In the genomic region with DNA sequence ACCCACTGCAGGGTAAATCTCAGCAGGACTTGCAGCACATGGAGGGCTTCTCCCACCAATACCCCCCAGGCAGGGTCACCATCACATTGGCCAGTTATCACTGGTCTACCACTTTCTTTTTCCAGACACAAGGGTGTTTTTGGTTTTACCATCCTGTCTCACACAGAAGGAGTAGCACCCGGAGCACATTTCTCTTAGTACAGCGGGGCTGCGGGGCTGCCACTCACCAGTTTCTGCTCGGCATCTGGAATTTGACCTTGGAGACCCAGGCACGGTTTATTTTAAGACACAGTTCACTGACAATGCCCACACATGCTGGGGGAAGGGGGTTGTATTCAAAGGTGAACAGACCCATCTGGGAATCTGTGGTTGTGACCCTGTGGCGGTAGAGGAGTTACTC, we compare ENCODE assay signal across 8 mouse cellular contexts. TPM values are rescaled to one million over a fixed set of nuclear protein-coding genes. Genes with fewer than 3 reads are reported as not detected.
DNase-seq lines count a peak whose midpoint lies in the region; ATAC-seq and TF ChIP-seq lines count a peak whose summit lies in the region.

No protein-coding gene starts in this region.

- no peaks in the 10 kb centered on the region for H3K9me3 ChIP-seq in heart, embryonic 12.5 days (replicated peaks)
- H3K9me3 ChIP-seq in lung, embryonic 14.5 days (ENCODE audit: low read depth, low read length), result no peaks in the 10 kb centered on the region
- peaks cover 7% of the 10 kb centered on the region; the same call in 1 of the 2 replicates for H3K9me3 ChIP-seq in limb, embryonic 12.5 days

- no peaks in the 10 kb centered on the region for H3K27me3 ChIP-seq in heart, embryonic 12.5 days (replicated peaks)
- no peaks in the 10 kb centered on the region for H3K27me3 ChIP-seq in lung, embryonic 14.5 days (ENCODE audit: insufficient read depth, low read length)
- H3K27me3 ChIP-seq in limb, embryonic 12.5 days, result no peaks in the 10 kb centered on the region

- H3K27ac ChIP-seq in heart, embryonic 12.5 days (ENCODE audit: poor library complexity, severe bottlenecking), result peak overlapping the region; percentile 98
- H3K27ac ChIP-seq in lung, embryonic 14.5 days (ENCODE audit: low read depth), result peak overlapping the region; percentile 82
- peak overlapping the region; percentile 89 for H3K27ac ChIP-seq in limb, embryonic 12.5 days

- no peak for DNase-seq in heart, postnatal 36 days
- peak; percentile 51 for DNase-seq in lung, embryonic 14.5 days
- DNase-seq in lung, postnatal 4 days, result no peak
- peak; percentile 91 for DNase-seq in embryo, embryonic 10.5 days (ENCODE audit: low spot score)
- DNase-seq in thymus, postnatal 25 days, result no peak
- no peak for DNase-seq in urinary bladder, postnatal 25 days (ENCODE audit: low spot score)

- intact Hi-C loops in heart, postnatal 36 days (cut with DNase I), result no loop called here

- WGBS in heart, embryonic 12.5 days, result 14% methylated on average over 6 of the region's 6 CpGs
- WGBS in lung, embryonic 14.5 days, result 14% methylated on average over 6 of the region's 6 CpGs
- WGBS in limb, embryonic 12.5 days, result 3% methylated on average over 6 of the region's 6 CpGs

- ATAC-seq in heart, embryonic 12.5 days (ENCODE audit: insufficient number of reproducible peaks, low FRiP score), result peak; percentile 53; the same call in 1 of the 2 replicates
- no peak for ATAC-seq in lung, embryonic 14.5 days (ENCODE audit: insufficient read depth)
- no peak for ATAC-seq in limb, embryonic 12.5 days (ENCODE audit: insufficient number of reproducible peaks, insufficient read depth, low FRiP score, low TSS enrichment, low read depth)

- H3K4me3 ChIP-seq in heart, embryonic 12.5 days, result no peak overlapping the region
- H3K4me3 ChIP-seq in lung, embryonic 14.5 days (ENCODE audit: low read depth, low read length), result no peak overlapping the region
- no peak overlapping the region for H3K4me3 ChIP-seq in limb, embryonic 12.5 days (replicated peaks)

- H3K4me1 ChIP-seq in heart, embryonic 12.5 days (replicated peaks), result peaks cover 38% of the 10 kb centered on the region
- peaks cover 22% of the 10 kb centered on the region for H3K4me1 ChIP-seq in lung, embryonic 14.5 days (ENCODE audit: insufficient read depth)
- H3K4me1 ChIP-seq in limb, embryonic 12.5 days (replicated peaks), result peaks cover 32% of the 10 kb centered on the region

- no peak for TF ChIP-seq CTCF in lung, embryonic 14.5 days (IDR thresholded peaks at IDR 0.05; ENCODE audit: low read depth)

- H3K36me3 ChIP-seq in heart, embryonic 12.5 days, result no peaks in the 10 kb centered on the region
- no peaks in the 10 kb centered on the region for H3K36me3 ChIP-seq in lung, embryonic 14.5 days (ENCODE audit: insufficient read depth)
- H3K36me3 ChIP-seq in limb, embryonic 12.5 days, result no peaks in the 10 kb centered on the region

- no peak overlapping the region for H3K9ac ChIP-seq in heart, embryonic 12.5 days
- no peak overlapping the region for H3K9ac ChIP-seq in lung, embryonic 14.5 days
- H3K9ac ChIP-seq in limb, embryonic 12.5 days (replicated peaks), result no peak overlapping the region

- H3K4me2 ChIP-seq in heart, embryonic 12.5 days, result peak overlapping the region; percentile 46
- H3K4me2 ChIP-seq in lung, embryonic 14.5 days, result no peak overlapping the region
- H3K4me2 ChIP-seq in limb, embryonic 12.5 days, result no peak overlapping the region

RNA-seq across cellular contexts. Expression of a gene that starts 28.8 kb away (rescaled TPM):
- polyA plus RNA-seq in heart, embryonic 12.5 days (2016; fragmentation: Nextera tagmentation; extraction: Ambion mirVana), result 18.7 and 19.3 TPM in 2 replicates
- 10 to 100 TPM; 12.6 to 13.8 TPM for total RNA-seq in heart, postnatal 36 days (2021)
- 128 and 132 TPM in 2 replicates for polyA plus RNA-seq in lung, embryonic 14.5 days (2014; fragmentation: Nextera tagmentation; extraction: Ambion mirVana)
- 133 and 148 TPM in 2 replicates for polyA plus RNA-seq in limb, embryonic 12.5 days (2016; fragmentation: Nextera tagmentation; extraction: Ambion mirVana)

Comparison
In these comparisons a context has a peak if more than half of its experiments do, and no peak if none do; other contexts are left out.
1. DNase-seq: peak in lung, embryonic 14.5 days (single experiment) and embryo, embryonic 10.5 days (single experiment); none in heart, postnatal 36 days (0 of 2), lung, postnatal 4 days (0 of 2), thymus, postnatal 25 days (single experiment) and urinary bladder, postnatal 25 days (single experiment).
2. Peak in every context shown above with its lines, with median percentiles within 50 percentile points of each other: H3K27ac ChIP-seq.